Mouse (Mus musculus): ENCODE data around the gene Slc36a3. TPM values are rescaled to one million over a fixed set of nuclear protein-coding genes. Genes with fewer than 3 reads are reported as not detected.

The Slc36a3 gene
- polyA plus RNA-seq, 1 experiment from 2014 or later: 0.06 TPM

- 48% methylated on average over 1 of the region's 1 CpGs for WGBS
- Histone ChIP-seq H3K9ac (ENCODE audit: low read length) (no peak overlapping the region), H3K36me3 (ENCODE audit: control insufficient read depth, insufficient read depth, low read length) (no peaks in the 10 kb centered on the region), H3K9me3 (ENCODE audit: control insufficient read depth, low read length) (no peaks in the 10 kb centered on the region), H3K4me1 (replicated peaks; ENCODE audit: control insufficient read depth, insufficient read depth) (no peaks in the 10 kb centered on the region), H3K27ac (replicated peaks) (no peak overlapping the region), H3K27me3 (ENCODE audit: control insufficient read depth, insufficient read depth, low read length) (no peaks in the 10 kb centered on the region), H3K4me2 (replicated peaks; ENCODE audit: low read depth) (no peak overlapping the region), H3K4me3 (ENCODE audit: low read depth, low read length) (no peak overlapping the region)
- ATAC-seq (ENCODE audit: low FRiP score, low TSS enrichment) (no peak), DNase-seq (ENCODE audit: low spot score) (no peak)
- TF ChIP-seq CTCF (IDR thresholded peaks at IDR 0.05; ENCODE audit: low read depth) (no peak), EP300 (optimal IDR thresholded peaks at IDR 0.05) (no peak)
Measured at GRCm38 (mm10) chr11:55131946-55132345, 19.6 kb downstream of the Slc36a3 start.

- Histone ChIP-seq H3K36me3 (ENCODE audit: control insufficient read depth, insufficient read depth, low read length) (no peaks in the 10 kb centered on the region), H3K4me2 (replicated peaks; ENCODE audit: low read depth) (no peak overlapping the region), H3K27me3 (ENCODE audit: control insufficient read depth, insufficient read depth, low read length) (no peaks in the 10 kb centered on the region), H3K27ac (replicated peaks) (no peak overlapping the region), H3K9ac (ENCODE audit: low read length) (no peak overlapping the region), H3K4me1 (replicated peaks; ENCODE audit: control insufficient read depth, insufficient read depth) (no peaks in the 10 kb centered on the region), H3K4me3 (ENCODE audit: low read depth, low read length) (no peak overlapping the region), H3K9me3 (ENCODE audit: control insufficient read depth, low read length) (no peaks in the 10 kb centered on the region)
- peak; percentile 83 for ATAC-seq (ENCODE audit: low FRiP score, low TSS enrichment)
- WGBS: 82% methylated on average over 11 of the region's 11 CpGs
- TF ChIP-seq EP300 (optimal IDR thresholded peaks at IDR 0.05) (no peak), CTCF (IDR thresholded peaks at IDR 0.05; ENCODE audit: low read depth) (no peak)
- DNase-seq (ENCODE audit: low spot score): no peak
Measured at GRCm38 (mm10) chr11:55131077-55131742, 20.3 kb downstream of the Slc36a3 start.

GRCm38 (mm10) chr11:55128411-55128810 is 23.1 kb downstream of the Slc36a3 start:
- ATAC-seq (ENCODE audit: low FRiP score, low TSS enrichment) (no peak), DNase-seq (ENCODE audit: low spot score) (no peak)
- H3K4me1 ChIP-seq (replicated peaks; ENCODE audit: control insufficient read depth, insufficient read depth): no peaks in the 10 kb centered on the region
- TF ChIP-seq CTCF (IDR thresholded peaks at IDR 0.05; ENCODE audit: low read depth) (no peak), EP300 (optimal IDR thresholded peaks at IDR 0.05) (no peak)
- no peak overlapping the region for H3K4me2 ChIP-seq (replicated peaks; ENCODE audit: low read depth)
- no peaks in the 10 kb centered on the region for H3K9me3 ChIP-seq (ENCODE audit: control insufficient read depth, low read length)
- 60% methylated on average over 3 of the region's 3 CpGs for WGBS
- no peak overlapping the region for H3K4me3 ChIP-seq (ENCODE audit: low read depth, low read length)
- no peaks in the 10 kb centered on the region for H3K36me3 ChIP-seq (ENCODE audit: control insufficient read depth, insufficient read depth, low read length)
- H3K27me3 ChIP-seq (ENCODE audit: control insufficient read depth, insufficient read depth, low read length): no peaks in the 10 kb centered on the region
- H3K9ac ChIP-seq (ENCODE audit: low read length): no peak overlapping the region
- 0 out of 2 replicates have a peak overlapping the region, but pooled peaks have one; percentile 8 for H3K27ac ChIP-seq (replicated peaks)

- Histone ChIP-seq H3K4me2 (replicated peaks; ENCODE audit: low read depth) (no peak overlapping the region), H3K4me3 (ENCODE audit: low read depth, low read length) (no peak overlapping the region), H3K9me3 (ENCODE audit: control insufficient read depth, low read length) (no peaks in the 10 kb centered on the region), H3K9ac (ENCODE audit: low read length) (no peak overlapping the region), H3K36me3 (ENCODE audit: control insufficient read depth, insufficient read depth, low read length) (no peaks in the 10 kb centered on the region), H3K27me3 (ENCODE audit: control insufficient read depth, insufficient read depth, low read length) (no peaks in the 10 kb centered on the region), H3K4me1 (replicated peaks; ENCODE audit: control insufficient read depth, insufficient read depth) (no peaks in the 10 kb centered on the region), H3K27ac (replicated peaks) (0 out of 2 replicates have a peak overlapping the region, but pooled peaks have one; percentile 8)
- ATAC-seq (ENCODE audit: low FRiP score, low TSS enrichment) (no peak), DNase-seq (ENCODE audit: low spot score) (no peak)
- 37% methylated on average over 6 of the region's 6 CpGs for WGBS
- no peak for TF ChIP-seq CTCF (IDR thresholded peaks at IDR 0.05; ENCODE audit: low read depth)
- no peak for TF ChIP-seq EP300 (optimal IDR thresholded peaks at IDR 0.05)
Measured at GRCm38 (mm10) chr11:55127937-55128336, 23.6 kb downstream of the Slc36a3 start.

GRCm38 (mm10) chr11:55126663-55127062 is 24.8 kb downstream of the Slc36a3 start:
- ATAC-seq (ENCODE audit: low FRiP score, low TSS enrichment) (no peak), DNase-seq (ENCODE audit: low spot score) (no peak)
- 64% methylated on average over 3 of the region's 3 CpGs for WGBS
- Histone ChIP-seq H3K36me3 (ENCODE audit: control insufficient read depth, insufficient read depth, low read length) (no peaks in the 10 kb centered on the region), H3K9ac (ENCODE audit: low read length) (no peak overlapping the region), H3K27ac (replicated peaks) (no peak overlapping the region), H3K4me1 (replicated peaks; ENCODE audit: control insufficient read depth, insufficient read depth) (no peaks in the 10 kb centered on the region), H3K9me3 (ENCODE audit: control insufficient read depth, low read length) (no peaks in the 10 kb centered on the region), H3K4me3 (ENCODE audit: low read depth, low read length) (no peak overlapping the region), H3K27me3 (ENCODE audit: control insufficient read depth, insufficient read depth, low read length) (no peaks in the 10 kb centered on the region), H3K4me2 (replicated peaks; ENCODE audit: low read depth) (no peak overlapping the region)
- TF ChIP-seq EP300 (optimal IDR thresholded peaks at IDR 0.05) (no peak), CTCF (IDR thresholded peaks at IDR 0.05; ENCODE audit: low read depth) (no peak)

GRCm38 (mm10) chr11:55121430-55121829 is 30.1 kb downstream of the Slc36a3 start:
- Histone ChIP-seq H3K4me3 (ENCODE audit: low read depth, low read length) (no peak overlapping the region), H3K27ac (replicated peaks) (no peak overlapping the region), H3K9ac (ENCODE audit: low read length) (no peak overlapping the region), H3K36me3 (ENCODE audit: control insufficient read depth, insufficient read depth, low read length) (no peaks in the 10 kb centered on the region), H3K27me3 (ENCODE audit: control insufficient read depth, insufficient read depth, low read length) (no peaks in the 10 kb centered on the region), H3K4me1 (replicated peaks; ENCODE audit: control insufficient read depth, insufficient read depth) (no peaks in the 10 kb centered on the region), H3K4me2 (replicated peaks; ENCODE audit: low read depth) (no peak overlapping the region), H3K9me3 (ENCODE audit: control insufficient read depth, low read length) (no peaks in the 10 kb centered on the region)
- DNase-seq (ENCODE audit: low spot score): no peak
- TF ChIP-seq CTCF (IDR thresholded peaks at IDR 0.05; ENCODE audit: low read depth): no peak
- TF ChIP-seq EP300 (optimal IDR thresholded peaks at IDR 0.05): no peak
- WGBS: 91% methylated on average over 1 of the region's 1 CpGs
- no peak for ATAC-seq (ENCODE audit: low FRiP score, low TSS enrichment)
